Mouse (Mus musculus): ENCODE measurements around the gene Noto. TPM values are rescaled to one million over a fixed set of nuclear protein-coding genes. Genes with fewer than 3 reads are reported as not detected.

Noto gene
- polyA plus RNA-seq (2014; fragmentation: Nextera tagmentation; extraction: Ambion mirVana) = 0.19 and 0.37 TPM in 2 replicates

- ATAC-seq (ENCODE audit: insufficient read depth) = no peak
- TF ChIP-seq CTCF (IDR thresholded peaks at IDR 0.05; ENCODE audit: low read depth) = no peak
Observed at GRCm38 (mm10) chr6:85423836-85424379, at the start of gene Noto. Gene Noto, plus strand, starts transcription at chr6:85423886.

GRCm38 (mm10) chr6:85373951-85374733 is 49.5 kb upstream of the Noto start, which contains the start of gene Rab11fip5:
Gene Rab11fip5, minus strand, starts transcription at chr6:85374634.
- H3K9me3 ChIP-seq (ENCODE audit: low read depth, low read length) = no peaks in the 10 kb centered on the region
- DNase-seq = peak; percentile 41
- 2% methylated on average over 80 of the region's 80 CpGs for WGBS
- H3K36me3 ChIP-seq (ENCODE audit: insufficient read depth) = no peaks in the 10 kb centered on the region
- H3K27ac ChIP-seq (ENCODE audit: low read depth) = peak within 1 kb of the TSS; percentile 36
- H3K9ac ChIP-seq = peak within 1 kb of the TSS; percentile 77
- peak within 1 kb of the TSS; percentile 76 for H3K4me3 ChIP-seq (ENCODE audit: low read depth, low read length)
- H3K4me2 ChIP-seq = peak within 1 kb of the TSS; percentile 92
- peaks cover 29% of the 10 kb centered on the region for H3K4me1 ChIP-seq (ENCODE audit: insufficient read depth)
- no peak for TF ChIP-seq CTCF (IDR thresholded peaks at IDR 0.05; ENCODE audit: low read depth)
- peak; percentile 25 for ATAC-seq (ENCODE audit: insufficient read depth)
- H3K27me3 ChIP-seq (ENCODE audit: insufficient read depth, low read length) = no peaks in the 10 kb centered on the region

More at GRCm38 (mm10) chr6:85423836-85424379, at the start of gene Noto:
- Histone ChIP-seq H3K9ac (no peak within 1 kb of the TSS), H3K4me1 (ENCODE audit: insufficient read depth) (no peaks in the 10 kb centered on the region; the same call in 1 of the 2 replicates), H3K9me3 (ENCODE audit: low read depth, low read length) (no peaks in the 10 kb centered on the region), H3K4me2 (peak within 1 kb of the TSS; percentile 23; the same call in 1 of the 2 replicates), H3K36me3 (ENCODE audit: insufficient read depth) (no peaks in the 10 kb centered on the region), H3K27me3 (ENCODE audit: insufficient read depth, low read length) (peaks cover 8% of the 10 kb centered on the region), H3K4me3 (ENCODE audit: low read depth, low read length) (no peak within 1 kb of the TSS), H3K27ac (ENCODE audit: low read depth) (peak within 1 kb of the TSS; percentile 58)
- no peak for DNase-seq
- WGBS = 10% methylated on average over 28 of the region's 28 CpGs

- H3K9me3 ChIP-seq (ENCODE audit: low read depth, low read length) = no peaks in the 10 kb centered on the region
- DNase-seq (peak; percentile 99), ATAC-seq (ENCODE audit: insufficient read depth) (peak; percentile 96)
- under 1% methylated on average over 19 of the region's 19 CpGs for WGBS
- H3K9ac ChIP-seq = peak overlapping the region; percentile 9; the same call in 1 of the 2 replicates
- H3K27ac ChIP-seq (ENCODE audit: low read depth) = no peak overlapping the region
- H3K4me1 ChIP-seq (ENCODE audit: insufficient read depth) = peaks cover 24% of the 10 kb centered on the region
- H3K4me3 ChIP-seq (ENCODE audit: low read depth, low read length) = peak overlapping the region; percentile 76
- no peaks in the 10 kb centered on the region for H3K36me3 ChIP-seq (ENCODE audit: insufficient read depth)
- no peak for TF ChIP-seq CTCF (IDR thresholded peaks at IDR 0.05; ENCODE audit: low read depth)
- H3K4me2 ChIP-seq = peak overlapping the region; percentile 92
- H3K27me3 ChIP-seq (ENCODE audit: insufficient read depth, low read length) = no peaks in the 10 kb centered on the region
Observed at GRCm38 (mm10) chr6:85374734-85375114, 49.0 kb upstream of the Noto start.

- Histone ChIP-seq H3K36me3 (ENCODE audit: insufficient read depth) (no peaks in the 10 kb centered on the region), H3K9ac (no peak overlapping the region), H3K27me3 (ENCODE audit: insufficient read depth, low read length) (no peaks in the 10 kb centered on the region), H3K9me3 (ENCODE audit: low read depth, low read length) (no peaks in the 10 kb centered on the region), H3K4me3 (ENCODE audit: low read depth, low read length) (no peak overlapping the region), H3K4me1 (ENCODE audit: insufficient read depth) (peaks cover 15% of the 10 kb centered on the region; the same call in 1 of the 2 replicates), H3K4me2 (no peak overlapping the region), H3K27ac (ENCODE audit: low read depth) (no peak overlapping the region)
- no peak for DNase-seq
- TF ChIP-seq CTCF (IDR thresholded peaks at IDR 0.05; ENCODE audit: low read depth) = no peak
- WGBS = 68% methylated on average over 4 of the region's 4 CpGs
- ATAC-seq (ENCODE audit: insufficient read depth) = no peak
Observed at GRCm38 (mm10) chr6:85377066-85377734, 46.5 kb upstream of the Noto start.

GRCm38 (mm10) chr6:85377876-85378275 is 45.8 kb upstream of the Noto start:
- H3K27me3 ChIP-seq (ENCODE audit: insufficient read depth, low read length) = no peaks in the 10 kb centered on the region
- WGBS = 51% methylated on average over 5 of the region's 5 CpGs
- H3K9ac ChIP-seq = no peak overlapping the region
- no peaks in the 10 kb centered on the region for H3K9me3 ChIP-seq (ENCODE audit: low read depth, low read length)
- TF ChIP-seq CTCF (IDR thresholded peaks at IDR 0.05; ENCODE audit: low read depth) = no peak
- DNase-seq (no peak), ATAC-seq (ENCODE audit: insufficient read depth) (no peak)
- no peak overlapping the region for H3K4me2 ChIP-seq
- peaks cover 13% of the 10 kb centered on the region; the same call in 1 of the 2 replicates for H3K4me1 ChIP-seq (ENCODE audit: insufficient read depth)
- no peak overlapping the region for H3K4me3 ChIP-seq (ENCODE audit: low read depth, low read length)
- H3K36me3 ChIP-seq (ENCODE audit: insufficient read depth) = no peaks in the 10 kb centered on the region
- no peak overlapping the region for H3K27ac ChIP-seq (ENCODE audit: low read depth)

- no peaks in the 10 kb centered on the region for H3K27me3 ChIP-seq (ENCODE audit: insufficient read depth, low read length)
- ATAC-seq (ENCODE audit: insufficient read depth) (no peak), DNase-seq (no peak)
- H3K36me3 ChIP-seq (ENCODE audit: insufficient read depth) = no peaks in the 10 kb centered on the region
- WGBS = 48% methylated on average over 8 of the region's 8 CpGs
- no peak overlapping the region for H3K27ac ChIP-seq (ENCODE audit: low read depth)
- H3K4me3 ChIP-seq (ENCODE audit: low read depth, low read length) = no peak overlapping the region
- 0 out of 2 replicates have a peak, but pooled peaks cover 6% of the 10 kb centered on the region for H3K4me1 ChIP-seq (ENCODE audit: insufficient read depth)
- H3K9me3 ChIP-seq (ENCODE audit: low read depth, low read length) = no peaks in the 10 kb centered on the region
- no peak overlapping the region for H3K4me2 ChIP-seq
- H3K9ac ChIP-seq = no peak overlapping the region
- no peak for TF ChIP-seq CTCF (IDR thresholded peaks at IDR 0.05; ENCODE audit: low read depth)
Observed at GRCm38 (mm10) chr6:85378629-85379028, 45.1 kb upstream of the Noto start.
